Mouse (Mus musculus) G1E (cell line): ENCODE results near the gene Prph. TPM values are rescaled to one million over a fixed set of nuclear protein-coding genes. Genes with fewer than 3 reads are reported as not detected.

Source experiments
- ATAC-seq: 2 replicates; pipeline ENCODE4 v1.8.0; 2016; ENCODE audit warnings: mild to moderate bottlenecking; ENCODE audit not compliant: insufficient number of reproducible peaks, poor library complexity, low FRiP score, severe bottlenecking; ENCODE audit errors: extremely low read depth
- DNase-seq: peaks from one replicate; pipeline ENCODE4 v3.0.0; 2012; ENCODE audit warnings: low spot score
- H3K27me3 ChIP-seq: 2 replicates; pipeline ENCODE4 v1.6.1; 2012; ENCODE audit warnings: mild to moderate bottlenecking, low read length, inconsistent platforms; ENCODE audit not compliant: insufficient read depth
- H3K36me3 ChIP-seq: replicated peaks from 2 replicates; pipeline ENCODE3; 2012; ENCODE audit warnings: mild to moderate bottlenecking, inconsistent platforms
- H3K4me1 ChIP-seq: 2 replicates; pipeline ENCODE4 v1.6.1; 2012; ENCODE audit warnings: low read depth, low read length, inconsistent platforms, mixed read lengths; ENCODE audit not compliant: insufficient read depth
- H3K4me3 ChIP-seq: 2 replicates; pipeline ENCODE4 v1.5.1; 2012; ENCODE audit warnings: low read depth, mild to moderate bottlenecking, inconsistent platforms, low read length, moderate library complexity, mixed read lengths
- H3K9me3 ChIP-seq: replicated peaks from 2 replicates; pipeline ENCODE4 v1.6.1; 2012; ENCODE audit warnings: inconsistent platforms
- CTCF ChIP-seq: IDR thresholded peaks from 2 replicates; pipeline ENCODE4 v1.5.1; 2012; ENCODE audit warnings: low read depth, low read length, inconsistent platforms, mixed read lengths
- GATA1 ChIP-seq: IDR thresholded peaks from 2 replicates; pipeline ENCODE4 v1.6.1; 2012; ENCODE audit warnings: borderline replicate concordance, low read length, inconsistent platforms, mixed read lengths
- GATA2 ChIP-seq: IDR thresholded peaks from 2 replicates; pipeline ENCODE4 v1.6.1; 2012; ENCODE audit warnings: low read depth, low read length, inconsistent platforms, borderline replicate concordance
- POLR2AphosphoS5 ChIP-seq: IDR thresholded peaks from 2 replicates; pipeline ENCODE4 v1.6.1; 2012; ENCODE audit warnings: low read depth, low read length, inconsistent platforms; ENCODE audit not compliant: insufficient replicate concordance
- TAL1 ChIP-seq: conservative IDR thresholded peaks from 2 replicates; pipeline ENCODE4 v1.6.1; 2012; ENCODE audit warnings: low read depth, low read length, inconsistent platforms, mixed read lengths
- polyA plus RNA-seq: library from polyadenylated mRNA; stranded (reverse); fragments of >175 nt; gene quantifications from 2 replicates; pipeline ENCODE4 v1.2.3, GENCODE M21; 2012
- total RNA-seq, 2 experiments: library from RNA; stranded (forward) in 1 of 2; stranded (reverse) in 1 of 2; fragments of 200-1000 nt in 1 of 2; fragments of >200 nt in 1 of 2; fragmentation: Nextera tagmentation in 1 of 2; gene quantifications; 2 replicates each; pipeline ENCODE4 v1.2.3; 2014 to 2017

The Prph gene
- total and polyA plus RNA-seq, 3 experiments, result not detected

GRCm38 (mm10) chr15:99088292-99088691 lies 33.3 kb downstream of the Prph start:
- ATAC-seq (no peak), DNase-seq (no peak)
- H3K4me3 ChIP-seq, result no peak overlapping the region
- TF ChIP-seq GATA1, result no peak
- no peak for TF ChIP-seq POLR2AphosphoS5
- no peak for TF ChIP-seq GATA2
- no peak for TF ChIP-seq CTCF
- peaks cover 47% of the 10 kb centered on the region for H3K27me3 ChIP-seq
- peaks cover 10% of the 10 kb centered on the region for H3K36me3 ChIP-seq
- H3K9me3 ChIP-seq, result peaks cover 3% of the 10 kb centered on the region
- peaks cover 6% of the 10 kb centered on the region for H3K4me1 ChIP-seq

GRCm38 (mm10) chr15:99089069-99089468 lies 34.1 kb downstream of the Prph start:
- H3K4me3 ChIP-seq, result no peak overlapping the region
- no peak for TF ChIP-seq TAL1
- TF ChIP-seq POLR2AphosphoS5, result no peak
- TF ChIP-seq GATA2, result no peak
- no peak for TF ChIP-seq GATA1
- TF ChIP-seq CTCF, result no peak
- H3K27me3 ChIP-seq, result peaks cover 54% of the 10 kb centered on the region
- no peak for DNase-seq
- H3K4me1 ChIP-seq, result peaks cover 5% of the 10 kb centered on the region
- H3K36me3 ChIP-seq, result peaks cover 2% of the 10 kb centered on the region
- H3K9me3 ChIP-seq, result peaks cover 3% of the 10 kb centered on the region
- no peak for ATAC-seq

GRCm38 (mm10) chr15:99092870-99093269 lies 37.9 kb downstream of the Prph start, which contains the start of gene Dnajc22:
Gene Dnajc22 (plus strand): TSS chr15:99093170.
- Histone ChIP-seq H3K27me3 (peaks cover 81% of the 10 kb centered on the region), H3K4me3 (no peak within 1 kb of the TSS), H3K9me3 (no peaks in the 10 kb centered on the region), H3K4me1 (peaks cover 3% of the 10 kb centered on the region), H3K36me3 (no peaks in the 10 kb centered on the region)
- TF ChIP-seq GATA2 (no peak), GATA1 (no peak), CTCF (no peak), TAL1 (no peak), POLR2AphosphoS5 (no peak)
- ATAC-seq, result no peak
- DNase-seq, result no peak

- Histone ChIP-seq H3K4me3 (no peak overlapping the region), H3K27me3 (peaks cover 82% of the 10 kb centered on the region), H3K4me1 (peaks cover 3% of the 10 kb centered on the region), H3K36me3 (no peaks in the 10 kb centered on the region), H3K9me3 (no peaks in the 10 kb centered on the region)
- ATAC-seq (no peak), DNase-seq (no peak)
- no peak for TF ChIP-seq POLR2AphosphoS5
- no peak for TF ChIP-seq TAL1
- TF ChIP-seq GATA1, result no peak
- no peak for TF ChIP-seq CTCF
- no peak for TF ChIP-seq GATA2
These were observed 38.6 kb downstream of the Prph start for GRCm38 (mm10) chr15:99093291-99094258.

GRCm38 (mm10) chr15:99094631-99095270 lies 39.8 kb downstream of the Prph start:
- Histone ChIP-seq H3K4me1 (peaks cover 3% of the 10 kb centered on the region), H3K9me3 (no peaks in the 10 kb centered on the region), H3K4me3 (no peak overlapping the region), H3K27me3 (peaks cover 84% of the 10 kb centered on the region), H3K36me3 (no peaks in the 10 kb centered on the region)
- ATAC-seq (no peak), DNase-seq (no peak)
- TF ChIP-seq POLR2AphosphoS5 (no peak), GATA2 (no peak), TAL1 (no peak), CTCF (no peak), GATA1 (no peak)

GRCm38 (mm10) chr15:99095356-99095755 lies 40.4 kb downstream of the Prph start:
- Histone ChIP-seq H3K27me3 (peaks cover 84% of the 10 kb centered on the region), H3K9me3 (no peaks in the 10 kb centered on the region)

More at GRCm38 (mm10) chr15:99095356-99095755, 40.4 kb downstream of the Prph start:
- Histone ChIP-seq H3K4me1 (peaks cover 3% of the 10 kb centered on the region), H3K4me3 (no peak overlapping the region), H3K36me3 (no peaks in the 10 kb centered on the region)
- ATAC-seq (no peak), DNase-seq (no peak)
- TF ChIP-seq POLR2AphosphoS5 (no peak), CTCF (no peak), GATA2 (no peak), GATA1 (no peak), TAL1 (no peak)
